Comparison of ENCODE assay signal across 7 mouse cellular contexts in genomic region chr7:62346269-62346668, GRCm38 (mm10). TPM values are rescaled to one million over a fixed set of nuclear protein-coding genes. Genes with fewer than 3 reads are reported as not detected.
DNase-seq lines count a peak whose midpoint lies in the region; ATAC-seq and TF ChIP-seq lines count a peak whose summit lies in the region.

TSS of gene Ndn (plus strand) at chr7:62346569.

- H3K9me3 ChIP-seq in forebrain, embryonic 11.5 days (ENCODE audit: control insufficient read depth, low read length), result peaks cover 2% of the 10 kb centered on the region; the same call in 1 of the 2 replicates
- H3K9me3 ChIP-seq in neural tube, embryonic 15.5 days (replicated peaks), result no peaks in the 10 kb centered on the region

- WGBS in lung, adult 2 months, result 41% methylated on average over 1 of the region's 1 CpGs
- 70% methylated on average over 1 of the region's 1 CpGs for WGBS in forebrain, embryonic 11.5 days
- 67% methylated on average over 1 of the region's 1 CpGs for WGBS in neural tube, embryonic 15.5 days

- no peaks in the 10 kb centered on the region for H3K27me3 ChIP-seq in forebrain, embryonic 11.5 days (ENCODE audit: control insufficient read depth, insufficient read depth, low read length)
- no peaks in the 10 kb centered on the region for H3K27me3 ChIP-seq in neural tube, embryonic 15.5 days (replicated peaks)

- H3K4me1 ChIP-seq in lung, adult 2 months (ENCODE audit: control insufficient read depth, insufficient read depth, low read length), result no peaks in the 10 kb centered on the region
- H3K4me1 ChIP-seq in forebrain, embryonic 11.5 days (replicated peaks; ENCODE audit: control insufficient read depth, insufficient read depth, low read length), result 0 out of 2 replicates have a peak, but pooled peaks cover 2% of the 10 kb centered on the region
- H3K4me1 ChIP-seq in neural tube, embryonic 15.5 days, result peaks cover 4% of the 10 kb centered on the region; the same call in 1 of the 2 replicates

- no peak for TF ChIP-seq CTCF in lung, adult 2 months (IDR thresholded peaks at IDR 0.05; ENCODE audit: insufficient read depth, low read length)

- H3K36me3 ChIP-seq in forebrain, embryonic 11.5 days (ENCODE audit: control insufficient read depth, insufficient read depth, low read length), result no peaks in the 10 kb centered on the region
- no peaks in the 10 kb centered on the region for H3K36me3 ChIP-seq in neural tube, embryonic 15.5 days

- no peak within 1 kb of the TSS for H3K4me3 ChIP-seq in lung, adult 2 months (replicated peaks; ENCODE audit: extremely low read depth, low read depth, low read length)
- no peak within 1 kb of the TSS for H3K4me3 ChIP-seq in forebrain, embryonic 11.5 days (ENCODE audit: low read depth, low read length)
- no peak within 1 kb of the TSS for H3K4me3 ChIP-seq in neural tube, embryonic 15.5 days (replicated peaks)

- ATAC-seq in forebrain, embryonic 11.5 days (replicated peaks; ENCODE audit: low FRiP score), result no peak
- no peak for ATAC-seq in neural tube, embryonic 15.5 days (ENCODE audit: low FRiP score)

- TF ChIP-seq POLR2A in lung, adult 2 months (IDR thresholded peaks at IDR 0.05; ENCODE audit: borderline replicate concordance, extremely low read depth, low read depth, low read length), result no peak

- no peak within 1 kb of the TSS for H3K27ac ChIP-seq in forebrain, embryonic 11.5 days (ENCODE audit: low read depth, low read length)
- H3K27ac ChIP-seq in neural tube, embryonic 15.5 days (replicated peaks), result no peak within 1 kb of the TSS

- no peak within 1 kb of the TSS for H3K4me2 ChIP-seq in forebrain, embryonic 11.5 days (ENCODE audit: low read depth, low read length, severe bottlenecking)
- no peak within 1 kb of the TSS for H3K4me2 ChIP-seq in neural tube, embryonic 15.5 days

- no peak for DNase-seq in lung, adult 2 months
- no peak for DNase-seq in lung, postnatal 4 days
- no peak for DNase-seq in forebrain, embryonic 11.5 days (ENCODE audit: low spot score)
- DNase-seq in layer of hippocampus, postnatal 10 days (ENCODE audit: low spot score in 2 of 2), result no peak
- no peak for DNase-seq in thymus, postnatal 4 days
- DNase-seq in natural killer cell, adult 2 months (ENCODE audit: low spot score in 2 of 2), result no peak

- H3K9ac ChIP-seq in forebrain, embryonic 11.5 days (ENCODE audit: low read length), result no peak within 1 kb of the TSS
- no peak within 1 kb of the TSS for H3K9ac ChIP-seq in neural tube, embryonic 15.5 days (replicated peaks)

RNA-seq across cellular contexts. Expression of gene Ndn, which starts in this region (rescaled TPM):
- polyA plus RNA-seq in lung, adult 2 months (2012; rRNA removed), result 8.9 and 10.1 TPM in 2 replicates
- 152 and 169 TPM in 2 replicates for polyA plus RNA-seq in forebrain, embryonic 11.5 days (2014; fragmentation: Nextera tagmentation; extraction: Ambion mirVana)
- 100 to 1,000 TPM; 197 to 198 TPM for total RNA-seq in layer of hippocampus, postnatal 10 days (2021)
- 397 and 487 TPM in 2 replicates for polyA plus RNA-seq in neural tube, embryonic 15.5 days (2015; fragmentation: Nextera tagmentation; extraction: Ambion mirVana)

Comparison
In these comparisons a context has a peak if more than half of its experiments do, and no peak if none do; other contexts are left out.
1. RNA of gene Ndn (polyA plus RNA-seq): 397 to 487 TPM in neural tube, embryonic 15.5 days and 152 to 169 TPM in forebrain, embryonic 11.5 days; 8.9 to 10.1 TPM in lung, adult 2 months; every median in the first group is over 10 times any median in the second.